Mouse (Mus musculus) bone marrow macrophage, adult 2 months (primary cell): ENCODE results near the gene Syde2.

Experiments
- CTCF ChIP-seq: IDR thresholded peaks from 2 replicates; pipeline ENCODE4 v1.5.1; 2012; ENCODE audit warnings: low read depth, mild to moderate bottlenecking, low read length, moderate library complexity
- POLR2A ChIP-seq: IDR thresholded peaks from 2 replicates; pipeline ENCODE4 v1.6.1; 2012; ENCODE audit warnings: mild to moderate bottlenecking, low read depth, low read length, borderline replicate concordance

DNA sequence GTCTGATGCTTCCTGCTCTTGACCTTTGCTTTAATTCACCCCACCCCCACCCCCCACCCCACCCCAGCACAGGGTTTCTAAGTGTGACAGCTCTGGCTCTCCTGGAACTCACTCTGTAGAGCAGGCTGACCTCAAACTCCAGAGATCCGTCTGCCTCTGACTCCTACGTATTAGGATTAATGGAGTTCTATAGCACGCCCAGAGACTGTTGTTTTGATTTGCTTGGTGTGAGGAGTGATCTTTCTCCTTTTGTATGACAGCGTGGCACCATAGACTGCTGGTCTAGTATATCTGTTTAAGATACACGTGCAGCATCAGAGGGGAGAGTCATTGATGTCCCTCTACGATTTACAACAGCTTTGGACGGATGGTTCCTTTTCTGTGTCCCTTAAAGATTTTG, 25.8 kb downstream of the Syde2 start:
- TF ChIP-seq POLR2A = no peak
- TF ChIP-seq CTCF = no peak
